Mouse (Mus musculus) layer of hippocampus, postnatal 14 days (tissue): ENCODE results near the gene Dars2. TPM values are rescaled to one million over a fixed set of nuclear protein-coding genes. Genes with fewer than 3 reads are reported as not detected.
"Not testable (repeated sequence)": the region's sequence is repeated elsewhere in the genome, so short reads cannot be mapped to it uniquely, and the experiment has no call there.

Experiments
- DNase-seq, 2 experiments: peaks; one replicate each; pipeline ENCODE4 v3.0.0; 2021 to 2022; ENCODE audit warnings: low spot score in 2 of 2, mixed read lengths in 1 of 2
- total RNA-seq, 2 experiments: library from RNA; stranded (reverse); gene quantifications; 2 replicates each; pipeline ENCODE4 v1.2.3; 2021

The Dars2 gene
- total RNA-seq, 2 experiments from 2014 or later, result 27.0 TPM

GRCm38 (mm10) chr1:161035786-161036404, 34.6 kb downstream of the Dars2 start:
- DNase-seq, result peak in 1 of 2 experiments; percentile 38

GRCm38 (mm10) chr1:161035281-161035785, 35.1 kb downstream of the Dars2 start:
- DNase-seq, result no peak

- peak; percentile 97 to 99 for DNase-seq
Observed at GRCm38 (mm10) chr1:161034435-161035280, 35.8 kb downstream of the Dars2 start, which contains the start of gene Zbtb37. TSS of gene Zbtb37 (minus strand) at chr1:161034849.

- DNase-seq, result no peak
Observed at GRCm38 (mm10) chr1:161033856-161034434, 36.5 kb downstream of the Dars2 start.

GRCm38 (mm10) chr1:161032345-161032744, 38.1 kb downstream of the Dars2 start:
- DNase-seq, result no peak

GRCm38 (mm10) chr1:161031881-161032280, 38.6 kb downstream of the Dars2 start:
- DNase-seq, result no peak

- DNase-seq, result no peak
Observed at GRCm38 (mm10) chr1:161030058-161030457, 40.4 kb downstream of the Dars2 start.

GRCm38 (mm10) chr1:161028427-161028826, 42.0 kb downstream of the Dars2 start:
- not testable (repeated sequence) for DNase-seq

GRCm38 (mm10) chr1:161027196-161027595, 43.3 kb downstream of the Dars2 start:
- DNase-seq, result no peak

- no peak for DNase-seq
Observed at GRCm38 (mm10) chr1:161025410-161026210, 44.8 kb downstream of the Dars2 start.

GRCm38 (mm10) chr1:161020051-161020450, 50.4 kb downstream of the Dars2 start:
- DNase-seq, result no peak

GRCm38 (mm10) chr1:161016378-161016777, 54.1 kb downstream of the Dars2 start:
- no peak for DNase-seq

GRCm38 (mm10) chr1:161010436-161010835, 60.0 kb downstream of the Dars2 start:
- no peak for DNase-seq

GRCm38 (mm10) chr1:161008038-161008437, 62.4 kb downstream of the Dars2 start:
- DNase-seq, result no peak

- no peak for DNase-seq
Observed at GRCm38 (mm10) chr1:161006471-161006870, 64.0 kb downstream of the Dars2 start.

GRCm38 (mm10) chr1:161005526-161005925, 64.9 kb downstream of the Dars2 start:
- DNase-seq, result no peak

- no peak for DNase-seq
Observed at GRCm38 (mm10) chr1:161004942-161005341, 65.5 kb downstream of the Dars2 start.

GRCm38 (mm10) chr1:160993851-160994250, 76.6 kb downstream of the Dars2 start:
- no peak for DNase-seq
